Mouse (Mus musculus): ENCODE data around the gene Pax3. TPM values are rescaled to one million over a fixed set of nuclear protein-coding genes. Genes with fewer than 3 reads are reported as not detected.

Pax3 gene
- not detected in 2 replicates for polyA plus RNA-seq (2012; ENCODE audit: insufficient read depth, insufficient read length, missing spikeins)

GRCm38 (mm10) chr1:78196751-78197311 lies at the start of gene Pax3:
Gene Pax3 (minus strand): TSS chr1:78197134.
- TF ChIP-seq POLR2A (IDR thresholded peaks at IDR 0.05; ENCODE audit: borderline replicate concordance, low read depth, low read length) (no peak), CTCF (IDR thresholded peaks at IDR 0.05; ENCODE audit: low read depth, low read length) (no peak)
- Histone ChIP-seq H3K27ac (ENCODE audit: insufficient read depth, low read depth, low read length) (no peak within 1 kb of the TSS), H3K4me3 (ENCODE audit: insufficient read depth, low read length) (peak within 1 kb of the TSS; percentile 27), H3K4me1 (ENCODE audit: control insufficient read depth, insufficient read depth, low read length) (peaks cover 9% of the 10 kb centered on the region)

GRCm38 (mm10) chr1:78234306-78234705 lies 37.4 kb upstream of the Pax3 start:
- H3K27ac ChIP-seq (ENCODE audit: insufficient read depth, low read depth, low read length), result no peak overlapping the region
- TF ChIP-seq POLR2A (IDR thresholded peaks at IDR 0.05; ENCODE audit: borderline replicate concordance, low read depth, low read length) (no peak), CTCF (IDR thresholded peaks at IDR 0.05; ENCODE audit: low read depth, low read length) (no peak)
- no peaks in the 10 kb centered on the region for H3K4me1 ChIP-seq (ENCODE audit: control insufficient read depth, insufficient read depth, low read length)
- no peak overlapping the region for H3K4me3 ChIP-seq (ENCODE audit: insufficient read depth, low read length)

- H3K27ac ChIP-seq (ENCODE audit: insufficient read depth, low read depth, low read length), result no peak overlapping the region
- no peaks in the 10 kb centered on the region for H3K4me1 ChIP-seq (ENCODE audit: control insufficient read depth, insufficient read depth, low read length)
- H3K4me3 ChIP-seq (ENCODE audit: insufficient read depth, low read length), result no peak overlapping the region
- TF ChIP-seq CTCF (IDR thresholded peaks at IDR 0.05; ENCODE audit: low read depth, low read length) (no peak), POLR2A (IDR thresholded peaks at IDR 0.05; ENCODE audit: borderline replicate concordance, low read depth, low read length) (no peak)
Observed at GRCm38 (mm10) chr1:78231901-78232546, 35.1 kb upstream of the Pax3 start.

- no peak overlapping the region for H3K27ac ChIP-seq (ENCODE audit: insufficient read depth, low read depth, low read length)
- no peaks in the 10 kb centered on the region for H3K4me1 ChIP-seq (ENCODE audit: control insufficient read depth, insufficient read depth, low read length)
- no peak overlapping the region for H3K4me3 ChIP-seq (ENCODE audit: insufficient read depth, low read length)
- TF ChIP-seq CTCF (IDR thresholded peaks at IDR 0.05; ENCODE audit: low read depth, low read length) (no peak), POLR2A (IDR thresholded peaks at IDR 0.05; ENCODE audit: borderline replicate concordance, low read depth, low read length) (no peak)
Observed at GRCm38 (mm10) chr1:78229801-78230200, 32.9 kb upstream of the Pax3 start.

- no peaks in the 10 kb centered on the region for H3K4me1 ChIP-seq (ENCODE audit: control insufficient read depth, insufficient read depth, low read length)
- H3K4me3 ChIP-seq (ENCODE audit: insufficient read depth, low read length), result no peak overlapping the region
- no peak for TF ChIP-seq POLR2A (IDR thresholded peaks at IDR 0.05; ENCODE audit: borderline replicate concordance, low read depth, low read length)
- no peak for TF ChIP-seq CTCF (IDR thresholded peaks at IDR 0.05; ENCODE audit: low read depth, low read length)
- H3K27ac ChIP-seq (ENCODE audit: insufficient read depth, low read depth, low read length), result no peak overlapping the region
Observed at GRCm38 (mm10) chr1:78228771-78229170, 31.8 kb upstream of the Pax3 start.

GRCm38 (mm10) chr1:78218057-78218780 lies 21.3 kb upstream of the Pax3 start:
- no peaks in the 10 kb centered on the region for H3K4me1 ChIP-seq (ENCODE audit: control insufficient read depth, insufficient read depth, low read length)
- no peak for TF ChIP-seq CTCF (IDR thresholded peaks at IDR 0.05; ENCODE audit: low read depth, low read length)
- TF ChIP-seq POLR2A (IDR thresholded peaks at IDR 0.05; ENCODE audit: borderline replicate concordance, low read depth, low read length), result no peak
- H3K27ac ChIP-seq (ENCODE audit: insufficient read depth, low read depth, low read length), result no peak overlapping the region
- H3K4me3 ChIP-seq (ENCODE audit: insufficient read depth, low read length), result no peak overlapping the region

- TF ChIP-seq POLR2A (IDR thresholded peaks at IDR 0.05; ENCODE audit: borderline replicate concordance, low read depth, low read length), result no peak
- TF ChIP-seq CTCF (IDR thresholded peaks at IDR 0.05; ENCODE audit: low read depth, low read length), result no peak
- H3K27ac ChIP-seq (ENCODE audit: insufficient read depth, low read depth, low read length), result no peak overlapping the region
- H3K4me1 ChIP-seq (ENCODE audit: control insufficient read depth, insufficient read depth, low read length), result no peaks in the 10 kb centered on the region
- no peak overlapping the region for H3K4me3 ChIP-seq (ENCODE audit: insufficient read depth, low read length)
Observed at GRCm38 (mm10) chr1:78217151-78218034, 20.5 kb upstream of the Pax3 start.

- no peaks in the 10 kb centered on the region for H3K4me1 ChIP-seq (ENCODE audit: control insufficient read depth, insufficient read depth, low read length)
- H3K4me3 ChIP-seq (ENCODE audit: insufficient read depth, low read length), result no peak overlapping the region
- TF ChIP-seq POLR2A (IDR thresholded peaks at IDR 0.05; ENCODE audit: borderline replicate concordance, low read depth, low read length) (no peak), CTCF (IDR thresholded peaks at IDR 0.05; ENCODE audit: low read depth, low read length) (no peak)
- H3K27ac ChIP-seq (ENCODE audit: insufficient read depth, low read depth, low read length), result no peak overlapping the region
Observed at GRCm38 (mm10) chr1:78216509-78217141, 19.7 kb upstream of the Pax3 start.

Data from bone marrow macrophage, adult 2 months (primary cell).